Mouse (Mus musculus): Measurements from ENCODE around the gene Unc13d. TPM values are rescaled to one million over a fixed set of nuclear protein-coding genes. Genes with fewer than 3 reads are reported as not detected.

The Unc13d gene
- polyA plus RNA-seq, 1 experiment from 2014 or later = 8.0 TPM

DNA sequence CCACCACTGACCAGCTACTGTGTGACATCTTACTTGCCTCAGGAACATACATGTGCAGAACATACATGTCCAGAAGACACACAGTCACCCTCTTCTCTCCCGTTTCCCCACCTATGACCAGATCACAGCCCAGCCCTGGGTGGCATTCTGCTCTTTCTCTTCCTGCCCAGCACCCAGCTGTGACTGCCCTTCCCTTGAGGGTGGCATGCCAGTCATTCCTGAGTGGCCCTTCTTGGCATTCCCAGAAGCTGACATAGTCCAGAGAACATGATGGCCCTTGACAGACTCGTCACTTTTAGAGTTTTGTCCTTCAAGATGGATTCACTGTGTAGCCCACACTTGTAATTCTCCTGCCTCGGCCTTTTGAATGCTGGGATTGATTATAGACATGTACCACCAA lies 5.2 kb downstream of the Unc13d start:
- ATAC-seq (ENCODE audit: insufficient read depth, low FRiP score, low read depth) = no peak
- no peaks in the 10 kb centered on the region for H3K36me3 ChIP-seq
- H3K27ac ChIP-seq = no peak overlapping the region
- H3K9ac ChIP-seq = no peak overlapping the region
- WGBS = 68% methylated on average over 3 of the region's 3 CpGs
- H3K4me2 ChIP-seq = no peak overlapping the region
- H3K4me3 ChIP-seq (replicated peaks) = no peak overlapping the region
- no peaks in the 10 kb centered on the region for H3K27me3 ChIP-seq (replicated peaks)
- H3K9me3 ChIP-seq = no peaks in the 10 kb centered on the region
- 0 out of 2 replicates have a peak, but pooled peaks cover 10% of the 10 kb centered on the region for H3K4me1 ChIP-seq

DNA sequence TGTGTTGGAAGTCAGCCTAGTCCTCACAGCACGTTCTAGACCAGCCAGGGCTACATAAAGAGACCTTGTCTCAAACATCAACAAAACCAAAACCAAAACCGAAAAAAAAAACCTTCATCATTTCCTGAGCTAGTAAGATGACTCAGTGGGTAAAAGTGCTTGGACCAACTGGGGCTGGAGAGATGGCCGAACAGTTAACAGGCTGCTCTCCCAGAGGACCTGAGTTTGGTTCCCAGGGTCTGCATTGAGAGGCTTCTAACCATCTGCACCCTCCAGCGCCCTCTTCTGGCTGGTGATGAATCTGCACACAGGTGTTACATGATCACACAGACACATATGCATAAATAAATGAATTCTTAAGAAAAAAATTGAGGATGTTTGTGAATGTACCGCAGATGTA lies 6.3 kb downstream of the Unc13d start:
- 58% methylated on average over 5 of the region's 5 CpGs for WGBS
- no peak overlapping the region for H3K4me3 ChIP-seq (replicated peaks)
- no peak overlapping the region for H3K9ac ChIP-seq
- no peaks in the 10 kb centered on the region for H3K36me3 ChIP-seq
- H3K9me3 ChIP-seq = no peaks in the 10 kb centered on the region
- H3K4me1 ChIP-seq = 0 out of 2 replicates have a peak, but pooled peaks cover 3% of the 10 kb centered on the region
- H3K27me3 ChIP-seq (replicated peaks) = no peaks in the 10 kb centered on the region
- H3K27ac ChIP-seq = no peak overlapping the region
- H3K4me2 ChIP-seq = no peak overlapping the region
- ATAC-seq (ENCODE audit: insufficient read depth, low FRiP score, low read depth) = no peak

DNA sequence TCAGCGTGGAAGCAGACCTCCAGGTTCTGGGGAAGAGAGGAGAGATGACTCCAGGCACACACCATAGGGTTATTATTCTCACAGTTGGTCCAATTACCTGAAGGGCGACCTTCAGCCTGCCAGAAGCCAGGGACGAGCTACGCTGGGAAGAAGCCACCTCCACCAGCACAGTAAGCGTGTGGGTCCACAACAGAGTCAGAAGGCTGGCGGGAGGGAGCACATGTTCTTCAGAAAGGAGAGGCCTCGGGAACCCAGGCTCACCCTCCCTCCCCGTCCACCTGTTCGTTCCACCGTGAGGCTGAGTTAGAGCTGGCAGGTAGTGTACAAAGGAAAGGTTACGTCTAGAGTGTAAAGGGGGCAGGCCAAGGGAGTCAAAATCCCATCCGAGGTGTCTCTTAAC lies 12.4 kb downstream of the Unc13d start:
- Histone ChIP-seq H3K9ac (no peak overlapping the region), H3K4me2 (no peak overlapping the region), H3K4me3 (replicated peaks) (no peak overlapping the region), H3K27me3 (replicated peaks) (no peaks in the 10 kb centered on the region), H3K27ac (no peak overlapping the region), H3K4me1 (no peaks in the 10 kb centered on the region), H3K36me3 (peaks cover 4% of the 10 kb centered on the region; the same call in 1 of the 2 replicates), H3K9me3 (no peaks in the 10 kb centered on the region)
- no peak for ATAC-seq (ENCODE audit: insufficient read depth, low FRiP score, low read depth)
- 81% methylated on average over 12 of the region's 12 CpGs for WGBS

DNA sequence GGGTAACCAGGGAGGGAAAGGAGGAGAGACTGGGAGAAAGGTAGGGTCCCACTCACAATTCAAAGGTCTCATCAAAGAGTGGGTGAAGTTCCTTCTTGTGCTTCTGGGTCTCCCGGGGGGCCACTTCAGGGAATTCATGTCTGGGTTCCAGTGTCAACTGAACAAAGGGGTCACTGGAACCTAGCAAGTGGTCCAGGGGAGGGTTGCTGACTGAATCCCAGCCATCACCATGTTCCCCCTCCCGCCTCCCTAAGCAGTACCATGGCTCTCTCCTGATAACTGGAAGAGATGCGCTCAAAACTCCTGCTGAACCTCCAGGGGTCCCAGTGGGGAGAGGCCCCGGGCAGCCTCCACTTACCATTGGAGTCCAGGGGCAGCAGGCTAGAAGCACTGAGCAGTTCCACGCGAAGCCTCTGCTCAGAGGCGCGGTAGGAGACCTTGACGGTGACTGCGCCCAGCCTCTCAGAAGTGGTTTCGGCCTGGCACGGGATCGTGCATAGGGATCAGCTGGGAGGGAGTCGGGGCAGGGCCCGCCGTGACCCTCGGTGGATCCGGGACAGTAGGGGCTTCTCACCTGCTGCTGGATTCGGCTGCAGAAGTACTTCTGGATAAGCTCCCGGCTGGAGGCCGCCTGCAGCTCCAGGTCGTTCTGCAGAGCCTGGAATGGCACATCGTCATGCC lies 13.4 kb downstream of the Unc13d start:
- Histone ChIP-seq H3K9ac (no peak overlapping the region), H3K27ac (no peak overlapping the region), H3K4me2 (no peak overlapping the region), H3K9me3 (no peaks in the 10 kb centered on the region), H3K4me1 (no peaks in the 10 kb centered on the region), H3K4me3 (replicated peaks) (no peak overlapping the region), H3K27me3 (replicated peaks) (no peaks in the 10 kb centered on the region), H3K36me3 (peaks cover 13% of the 10 kb centered on the region)
- no peak for ATAC-seq (ENCODE audit: insufficient read depth, low FRiP score, low read depth)
- 59% methylated on average over 23 of the region's 23 CpGs for WGBS

DNA sequence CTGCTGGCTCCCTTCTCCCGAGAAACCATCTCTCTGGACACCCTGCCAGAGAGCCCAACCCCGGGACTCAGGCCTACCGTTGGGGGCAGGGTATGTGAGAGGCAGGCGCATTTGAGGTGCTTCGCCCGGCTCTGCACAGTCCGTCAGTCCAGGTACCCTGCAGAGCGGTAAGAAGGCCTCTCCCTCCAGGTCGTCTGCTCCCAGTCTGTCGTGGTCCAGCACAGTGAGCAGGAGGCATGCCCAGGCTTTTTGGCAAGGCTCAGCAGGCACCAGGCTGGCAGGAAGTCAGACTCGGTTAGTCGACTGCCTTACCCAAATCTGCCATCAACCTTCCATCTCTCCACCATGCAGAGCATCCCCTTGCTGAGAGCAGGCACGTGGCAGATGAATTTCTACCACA lies 14.2 kb downstream of the Unc13d start:
- H3K27ac ChIP-seq = no peak overlapping the region
- 66% methylated on average over 13 of the region's 13 CpGs for WGBS
- no peaks in the 10 kb centered on the region for H3K9me3 ChIP-seq
- H3K4me2 ChIP-seq = no peak overlapping the region
- ATAC-seq (ENCODE audit: insufficient read depth, low FRiP score, low read depth) = no peak
- no peaks in the 10 kb centered on the region for H3K4me1 ChIP-seq
- peaks cover 20% of the 10 kb centered on the region for H3K36me3 ChIP-seq
- H3K27me3 ChIP-seq (replicated peaks) = no peaks in the 10 kb centered on the region
- no peak overlapping the region for H3K4me3 ChIP-seq (replicated peaks)
- H3K9ac ChIP-seq = no peak overlapping the region

DNA sequence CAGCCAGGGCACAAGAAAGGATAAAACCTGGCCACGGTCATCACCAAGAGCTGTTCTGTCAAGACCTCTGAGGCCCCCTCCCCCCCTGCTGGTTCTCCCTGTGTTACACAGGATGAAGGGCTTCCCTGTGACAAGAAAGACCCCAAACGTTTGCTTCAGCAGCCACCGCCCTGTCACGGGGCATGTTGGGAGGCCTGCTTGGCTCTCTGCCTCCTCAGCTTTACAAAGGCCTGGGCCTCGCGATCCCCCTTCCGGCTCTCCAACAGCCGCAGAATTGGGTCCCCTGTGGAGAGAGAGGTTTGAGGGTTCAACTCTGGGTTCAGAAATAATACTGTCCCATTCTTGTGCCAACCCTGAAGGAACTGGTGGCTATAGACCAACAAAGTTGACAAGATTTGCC lies 15.2 kb downstream of the Unc13d start:
- 65% methylated on average over 8 of the region's 8 CpGs for WGBS
- Histone ChIP-seq H3K27me3 (replicated peaks) (no peaks in the 10 kb centered on the region), H3K4me2 (no peak overlapping the region), H3K9me3 (no peaks in the 10 kb centered on the region), H3K27ac (no peak overlapping the region), H3K4me3 (replicated peaks) (no peak overlapping the region), H3K36me3 (peaks cover 30% of the 10 kb centered on the region), H3K4me1 (no peaks in the 10 kb centered on the region), H3K9ac (no peak overlapping the region)
- ATAC-seq (ENCODE audit: insufficient read depth, low FRiP score, low read depth) = no peak

DNA sequence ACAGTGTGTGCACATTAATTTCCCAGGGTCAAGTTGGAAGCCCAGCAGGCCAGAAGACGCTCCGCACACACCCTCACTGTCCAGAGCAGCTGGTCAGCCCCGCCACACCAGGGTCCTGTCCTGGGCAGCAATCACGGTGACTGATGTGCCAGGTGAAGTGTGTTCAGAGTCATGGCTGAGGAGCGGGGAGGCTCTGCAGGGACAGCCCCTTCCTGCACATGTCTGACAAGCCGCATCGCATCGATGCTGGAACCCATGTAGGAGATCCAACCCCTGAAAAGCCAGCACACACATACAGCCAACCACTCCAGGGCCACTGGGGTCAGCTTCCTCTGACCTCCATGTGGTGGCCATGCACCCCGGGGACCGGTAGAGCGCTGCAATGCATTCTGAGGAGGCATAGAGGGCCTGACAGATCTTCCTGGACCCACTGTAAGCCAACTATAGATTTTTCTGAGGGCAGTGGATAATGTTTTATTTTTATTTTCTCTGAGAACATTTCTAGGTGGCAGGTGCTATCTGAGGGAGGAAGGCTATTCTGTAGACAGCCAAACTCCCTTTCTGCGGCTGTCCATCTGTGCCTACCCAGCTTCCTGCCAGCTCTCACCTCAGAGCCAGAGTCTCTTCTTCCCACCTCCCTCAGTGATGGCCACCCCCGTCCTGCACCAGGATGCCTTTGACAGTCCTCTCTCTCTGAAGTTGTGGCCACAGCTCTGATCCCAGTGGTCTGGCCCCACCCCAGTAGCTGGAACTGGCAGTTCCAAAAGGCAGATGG lies 15.9 kb downstream of the Unc13d start:
- ATAC-seq (ENCODE audit: insufficient read depth, low FRiP score, low read depth) = no peak
- peaks cover 37% of the 10 kb centered on the region for H3K36me3 ChIP-seq
- no peak overlapping the region for H3K4me2 ChIP-seq
- H3K4me3 ChIP-seq (replicated peaks) = no peak overlapping the region
- 84% methylated on average over 13 of the region's 13 CpGs for WGBS
- H3K9me3 ChIP-seq = no peaks in the 10 kb centered on the region
- H3K4me1 ChIP-seq = no peaks in the 10 kb centered on the region
- no peak overlapping the region for H3K9ac ChIP-seq
- H3K27ac ChIP-seq = no peak overlapping the region
- no peaks in the 10 kb centered on the region for H3K27me3 ChIP-seq (replicated peaks)

DNA sequence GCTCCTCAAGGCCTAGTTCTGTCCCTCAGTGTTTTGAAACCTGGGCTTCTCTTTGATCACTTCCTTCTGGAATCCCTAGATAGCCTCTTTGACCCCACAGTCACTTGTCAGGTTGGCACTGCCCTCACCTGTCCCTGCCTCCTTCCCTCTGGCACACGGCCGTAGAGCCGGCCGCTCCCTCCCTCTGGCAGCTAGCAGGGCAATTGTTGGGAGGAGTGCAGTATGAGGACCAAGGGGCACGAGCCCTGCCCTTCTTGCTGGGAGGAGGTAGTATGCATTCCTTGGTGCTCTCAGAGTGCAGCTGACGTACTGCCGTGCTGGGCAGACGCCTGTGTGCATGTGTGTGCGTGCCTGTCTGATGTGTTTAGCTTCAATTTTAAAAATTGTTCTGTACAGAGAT lies 17.2 kb downstream of the Unc13d start:
- no peak overlapping the region for H3K9ac ChIP-seq
- ATAC-seq (ENCODE audit: insufficient read depth, low FRiP score, low read depth) = no peak; the same call in 1 of the 2 replicates
- H3K9me3 ChIP-seq = no peaks in the 10 kb centered on the region
- H3K4me1 ChIP-seq = no peaks in the 10 kb centered on the region
- no peak overlapping the region for H3K4me3 ChIP-seq (replicated peaks)
- H3K27me3 ChIP-seq (replicated peaks) = no peaks in the 10 kb centered on the region
- H3K36me3 ChIP-seq = peaks cover 47% of the 10 kb centered on the region
- WGBS = 65% methylated on average over 9 of the region's 9 CpGs
- no peak overlapping the region for H3K27ac ChIP-seq
- H3K4me2 ChIP-seq = no peak overlapping the region

DNA sequence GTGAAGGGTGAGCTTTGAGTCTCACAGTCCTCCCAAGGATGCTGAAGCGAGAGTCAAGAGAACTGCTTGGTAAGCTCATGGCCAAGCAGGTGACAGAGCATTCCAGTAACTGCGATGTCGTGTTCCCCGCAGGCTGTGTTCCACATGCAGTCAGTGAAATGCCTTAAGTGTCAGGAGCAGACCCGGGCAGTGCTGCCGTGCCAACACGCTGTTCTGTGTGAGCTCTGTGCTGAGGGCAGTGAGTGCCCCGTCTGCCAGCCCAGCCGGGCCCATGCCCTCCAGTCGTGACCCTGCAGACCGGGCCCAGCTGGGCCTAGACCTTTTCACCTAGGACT lies 18.1 kb downstream of the Unc13d start:
- H3K36me3 ChIP-seq = peaks cover 55% of the 10 kb centered on the region
- no peaks in the 10 kb centered on the region for H3K9me3 ChIP-seq
- no peak overlapping the region for H3K4me3 ChIP-seq (replicated peaks)
- H3K4me1 ChIP-seq = no peaks in the 10 kb centered on the region
- 89% methylated on average over 11 of the region's 11 CpGs for WGBS
- no peak overlapping the region for H3K4me2 ChIP-seq
- no peak for ATAC-seq (ENCODE audit: insufficient read depth, low FRiP score, low read depth)
- H3K9ac ChIP-seq = no peak overlapping the region
- no peak overlapping the region for H3K27ac ChIP-seq
- no peaks in the 10 kb centered on the region for H3K27me3 ChIP-seq (replicated peaks)

DNA sequence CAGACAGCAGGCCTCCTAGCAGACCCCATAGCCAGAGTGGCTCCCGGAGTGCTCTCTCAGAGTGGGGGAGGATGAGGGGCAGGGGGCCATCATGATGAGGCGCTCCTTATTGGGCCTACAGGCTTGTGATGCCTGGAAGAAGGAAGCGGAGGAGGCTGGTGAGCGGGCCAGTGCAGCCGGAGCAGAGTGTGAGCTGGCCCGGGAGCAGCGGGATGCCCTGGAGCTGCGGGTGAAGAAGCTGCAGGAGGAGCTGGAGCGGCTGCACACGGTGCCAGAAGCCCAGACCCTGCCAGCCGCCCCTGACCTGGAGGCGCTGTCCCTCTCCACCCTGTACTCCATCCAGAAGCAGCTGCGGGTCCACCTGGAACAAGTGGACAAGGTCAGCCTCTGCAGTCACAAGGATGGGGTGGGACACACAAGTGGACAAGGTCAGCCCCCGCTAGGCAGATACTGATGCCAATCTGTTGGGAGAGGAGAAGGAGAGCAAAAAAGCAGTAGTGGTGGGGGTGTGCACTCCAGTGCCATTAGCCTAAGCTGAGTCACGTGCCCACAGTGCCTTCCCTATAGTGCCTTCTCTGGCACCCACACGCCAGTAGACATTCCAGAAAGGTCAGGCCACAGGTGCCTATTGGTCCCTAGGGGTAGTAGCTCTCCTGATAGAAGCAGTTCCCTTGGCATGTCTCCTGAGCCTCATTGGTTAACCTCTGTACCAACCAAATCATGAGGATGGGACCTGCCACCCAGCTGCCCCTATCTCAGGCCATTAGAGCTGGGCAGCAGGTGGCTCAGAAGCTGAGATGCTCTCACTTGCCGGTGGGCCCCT lies 18.7 kb downstream of the Unc13d start:
- no peaks in the 10 kb centered on the region for H3K9me3 ChIP-seq
- H3K36me3 ChIP-seq = peaks cover 57% of the 10 kb centered on the region
- no peak overlapping the region for H3K9ac ChIP-seq
- H3K4me1 ChIP-seq = no peaks in the 10 kb centered on the region
- no peak for ATAC-seq (ENCODE audit: insufficient read depth, low FRiP score, low read depth)
- H3K27me3 ChIP-seq (replicated peaks) = no peaks in the 10 kb centered on the region
- no peak overlapping the region for H3K4me2 ChIP-seq
- no peak overlapping the region for H3K27ac ChIP-seq
- 88% methylated on average over 17 of the region's 17 CpGs for WGBS
- no peak overlapping the region for H3K4me3 ChIP-seq (replicated peaks)

DNA sequence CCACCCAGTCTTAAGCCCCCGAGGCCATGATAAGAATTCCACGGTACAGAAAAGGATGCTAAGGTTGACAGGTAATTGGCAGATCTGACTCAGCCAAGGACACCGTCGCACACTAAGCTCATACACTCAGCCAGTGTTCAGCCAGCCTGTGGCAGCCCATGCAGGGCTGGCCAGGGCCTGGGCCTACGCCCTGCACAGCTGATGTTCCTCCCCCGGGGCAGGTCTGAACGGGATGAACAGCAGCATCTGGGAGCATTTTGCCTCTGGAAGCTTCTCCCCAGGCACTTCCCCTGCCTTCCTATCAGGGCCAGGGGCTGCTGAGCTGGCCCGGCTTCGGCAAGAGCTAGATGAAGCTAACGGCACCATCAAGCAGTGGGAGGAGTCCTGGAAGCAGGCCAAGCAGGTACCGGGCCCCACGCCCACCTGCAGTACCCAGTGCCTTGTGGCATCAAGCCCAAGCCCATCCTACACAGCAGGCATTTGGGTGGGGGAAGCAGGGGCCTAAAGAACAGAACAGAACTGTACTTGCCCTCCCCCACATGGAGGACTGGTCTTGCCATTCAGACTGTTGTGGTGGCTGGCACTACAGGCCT lies 19.6 kb downstream of the Unc13d start:
- ATAC-seq (ENCODE audit: insufficient read depth, low FRiP score, low read depth) = no peak
- Histone ChIP-seq H3K4me2 (no peak overlapping the region), H3K9me3 (no peaks in the 10 kb centered on the region), H3K27ac (no peak overlapping the region), H3K27me3 (replicated peaks) (no peaks in the 10 kb centered on the region), H3K36me3 (peaks cover 66% of the 10 kb centered on the region), H3K9ac (no peak overlapping the region), H3K4me3 (replicated peaks) (no peak overlapping the region), H3K4me1 (no peaks in the 10 kb centered on the region)
- WGBS = 68% methylated on average over 12 of the region's 12 CpGs
